Mouse (Mus musculus): Measurements from ENCODE around the gene Sub1.

Sub1 gene

DNA sequence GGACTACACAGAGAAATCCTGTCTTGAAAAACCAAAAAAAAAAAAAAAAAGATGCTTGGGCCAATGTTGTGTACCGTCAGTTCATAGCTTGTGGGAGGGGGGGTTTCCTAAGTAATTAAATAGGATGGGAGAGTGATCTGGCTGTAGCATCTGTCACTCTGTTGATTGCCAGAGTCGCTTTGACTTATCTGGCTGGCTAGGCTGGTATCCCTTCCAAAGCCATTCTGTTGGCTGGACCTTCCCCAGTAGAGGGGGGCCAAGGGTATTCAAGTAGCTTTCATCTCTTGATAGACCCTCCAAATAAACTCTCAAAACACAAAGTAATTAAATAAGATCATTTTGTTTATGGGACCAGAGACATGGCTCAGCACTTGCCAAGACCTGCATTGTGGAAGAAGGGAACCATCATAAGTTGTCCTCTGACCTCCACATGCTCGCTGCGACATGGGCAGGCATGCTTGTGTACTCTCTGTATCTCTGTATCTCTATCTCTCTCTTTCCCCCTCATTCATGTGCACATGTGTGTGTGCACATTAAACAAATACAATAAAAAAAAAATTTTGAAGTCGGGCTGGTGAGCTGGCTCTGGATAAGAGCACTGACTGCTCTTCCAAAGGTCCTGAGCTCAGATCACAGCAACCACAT, 31.5 kb downstream of the Sub1 start:
- no peak for DNase-seq

DNA sequence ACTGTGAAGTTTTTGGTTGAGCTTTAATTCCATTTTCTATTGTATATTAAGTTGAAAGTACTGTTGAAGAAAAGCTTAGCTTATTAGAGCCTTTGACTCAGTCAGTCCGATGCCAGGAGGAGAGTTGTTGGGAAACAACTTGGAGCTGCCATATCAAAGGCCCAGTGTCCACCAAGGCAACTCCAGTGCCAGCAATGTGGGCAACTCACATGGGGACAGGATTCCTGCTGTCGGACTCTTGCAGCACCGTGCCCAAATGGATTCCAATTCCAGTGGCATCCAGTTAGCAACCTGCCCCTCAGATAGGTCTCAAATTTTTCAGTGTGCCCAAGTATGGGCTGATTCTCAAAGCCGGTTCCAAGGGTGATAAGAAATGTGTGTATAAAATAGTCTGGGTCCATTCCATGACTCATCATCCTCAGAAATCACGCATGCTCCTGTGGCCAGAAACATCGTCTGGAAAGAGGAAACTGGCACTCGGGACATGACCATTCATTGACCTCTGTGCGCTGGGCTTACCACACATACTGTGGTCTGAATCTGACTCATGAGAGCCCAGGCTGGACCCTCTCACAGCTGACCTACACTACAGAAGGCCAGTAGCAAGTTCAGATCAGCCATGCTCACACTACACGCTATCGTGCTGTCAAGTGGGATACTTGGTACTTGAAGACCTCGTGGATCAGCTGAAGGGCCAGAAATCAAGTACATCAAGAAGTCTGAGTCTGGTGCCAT, 32.8 kb downstream of the Sub1 start:
- DNase-seq: no peak

- DNase-seq: no peak
Measured at GRCm38 (mm10) chr15:11959716-11960115, 37.1 kb downstream of the Sub1 start.

DNA sequence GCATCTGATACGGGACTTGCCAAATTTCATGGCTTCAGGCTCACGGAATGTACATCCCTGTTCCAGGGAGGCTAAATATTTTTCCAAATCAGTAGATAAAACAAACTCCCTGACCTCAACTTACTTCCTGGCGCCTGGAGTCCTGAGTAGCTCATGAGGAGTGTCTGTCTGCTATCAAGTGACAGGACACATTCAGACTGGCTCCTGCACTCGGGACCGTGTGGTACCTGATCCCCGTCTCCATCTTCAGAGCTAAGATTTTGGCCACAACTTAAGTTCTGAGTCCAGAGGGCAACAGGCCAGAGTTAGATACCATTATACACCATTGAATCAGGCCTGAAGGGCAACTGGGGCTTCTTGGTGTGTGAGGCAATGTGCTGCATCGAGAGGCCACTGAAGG, 40.7 kb downstream of the Sub1 start:
- no peak for DNase-seq

DNA sequence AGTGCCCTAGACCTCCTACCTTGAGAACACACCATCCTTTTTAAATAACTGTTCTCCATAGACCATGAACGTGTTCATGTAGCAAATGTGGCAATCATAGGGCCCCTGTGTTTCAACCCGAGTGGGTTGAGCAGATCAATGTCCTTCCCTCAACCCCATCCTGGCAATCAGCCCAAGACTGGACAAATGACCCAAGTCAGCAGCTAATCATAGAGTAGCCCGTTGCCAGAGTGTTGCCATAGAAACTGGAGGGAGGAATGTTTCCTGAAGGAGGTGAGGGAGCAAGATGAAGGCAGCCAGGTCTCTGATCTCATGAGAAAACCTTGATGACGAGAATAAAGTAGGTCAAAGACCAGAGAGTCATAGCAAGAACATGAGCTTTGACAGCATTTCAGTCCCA, 42.6 kb downstream of the Sub1 start:
- no peak for DNase-seq

GRCm38 (mm10) chr15:11952159-11952558, 44.6 kb downstream of the Sub1 start:
- DNase-seq: no peak

- no peak for DNase-seq
Measured at GRCm38 (mm10) chr15:11951181-11951580, 45.6 kb downstream of the Sub1 start.

GRCm38 (mm10) chr15:11950144-11950543, 46.6 kb downstream of the Sub1 start:
- no peak for DNase-seq

DNA sequence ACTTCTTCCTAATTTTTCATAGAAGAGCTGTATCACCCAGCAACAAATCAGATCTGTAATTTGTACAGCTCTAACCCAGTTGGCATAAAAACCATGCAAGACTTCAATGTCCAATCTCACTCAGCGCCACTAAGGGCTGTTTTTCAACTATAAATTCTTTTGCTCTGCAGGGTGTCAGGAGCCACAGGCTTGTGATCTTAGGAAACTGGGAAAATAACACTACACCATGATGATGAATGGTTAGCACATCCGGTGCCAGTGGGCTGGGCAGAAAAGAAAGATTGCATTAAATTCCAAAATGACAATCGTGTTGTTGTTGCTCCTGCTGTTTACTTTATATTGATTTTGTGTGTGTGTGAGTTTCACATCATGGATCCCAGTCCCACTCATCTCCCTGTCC, 47.3 kb downstream of the Sub1 start:
- no peak for DNase-seq

DNA sequence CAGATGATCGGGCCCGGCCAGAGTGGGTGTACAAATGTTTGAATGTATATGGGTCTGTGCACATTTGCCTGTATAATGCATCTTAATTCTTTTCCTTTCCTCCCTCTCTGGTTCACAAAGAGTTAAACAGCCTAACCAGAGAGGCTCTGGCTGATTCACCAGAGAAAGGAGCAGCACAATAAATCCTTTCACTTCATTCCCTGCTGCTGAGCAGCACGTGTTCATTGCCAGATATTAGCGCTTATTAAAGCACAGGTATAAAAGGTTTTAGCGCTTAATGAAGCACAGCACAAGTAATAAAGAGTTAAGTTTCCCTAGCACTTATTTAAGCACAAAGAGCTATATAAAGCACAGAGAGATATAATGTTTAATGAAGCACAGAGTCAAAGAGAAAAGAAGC, 55.9 kb downstream of the Sub1 start:
- DNase-seq: no peak
